Mouse (Mus musculus) ES-E14 (cell line): ENCODE measurements around the gene Fryl. TPM values are rescaled to one million over a fixed set of nuclear protein-coding genes. Genes with fewer than 3 reads are reported as not detected.

Experiments used
- DNase-seq: peaks from one replicate; pipeline ENCODE4 v3.0.0-alpha.2; 2013; ENCODE audit warnings: low read depth, low spot score
- H3K27ac ChIP-seq: 2 replicates; pipeline ENCODE4 v1.5.1; 2012; ENCODE audit warnings: low read depth, mild to moderate bottlenecking, low read length, moderate library complexity, mixed read lengths; ENCODE audit not compliant: poor library complexity, insufficient read depth, severe bottlenecking
- H3K36me3 ChIP-seq: 2 replicates; pipeline ENCODE4 v1.6.1; 2012; ENCODE audit warnings: mild to moderate bottlenecking, low read length, moderate library complexity, mixed read lengths; ENCODE audit not compliant: control insufficient read depth, poor library complexity, insufficient read depth, severe bottlenecking
- H3K4me1 ChIP-seq, 2 experiments: fragments of 150-350 bp in 1 of 2; sonication (generic) in 1 of 2; 2 replicates each; pipeline ENCODE4 v1.6.1; 2012; ENCODE audit warnings: low read length in 2 of 2, mild to moderate bottlenecking in 1 of 2, mixed read lengths in 1 of 2; ENCODE audit not compliant: control insufficient read depth in 2 of 2, insufficient read depth in 2 of 2, poor library complexity in 1 of 2
- H3K4me3 ChIP-seq, 2 experiments: fragments of 150-350 bp in 1 of 2; sonication (generic) in 1 of 2; 2 replicates each; pipeline ENCODE4 v1.5.1; 2012; ENCODE audit warnings: low read length in 2 of 2, low read depth in 1 of 2, mild to moderate bottlenecking in 1 of 2, mixed read lengths in 1 of 2; ENCODE audit not compliant: insufficient read depth in 1 of 2, poor library complexity in 1 of 2, severe bottlenecking in 1 of 2
- H3K9ac ChIP-seq: 2 replicates; pipeline ENCODE4 v1.6.1; 2012; ENCODE audit warnings: low read depth, mild to moderate bottlenecking, low read length, mixed read lengths; ENCODE audit not compliant: poor library complexity, insufficient read depth, severe bottlenecking
- H3K9me3 ChIP-seq: fragments of 150-350 bp; sonication (generic); 2 replicates; pipeline ENCODE4 v1.6.1; 2012; ENCODE audit warnings: low read depth, mild to moderate bottlenecking, low read length; ENCODE audit not compliant: control insufficient read depth, insufficient read depth
- CHD2 ChIP-seq: IDR thresholded peaks from 2 replicates; pipeline ENCODE4 v1.6.1; 2014; ENCODE audit warnings: mild to moderate bottlenecking, low read depth, low read length, inconsistent platforms
- HCFC1 ChIP-seq: IDR thresholded peaks from 2 replicates; pipeline ENCODE4 v1.6.1; 2012; ENCODE audit warnings: low read length, inconsistent platforms, borderline replicate concordance; ENCODE audit not compliant: insufficient read depth
- MAFK ChIP-seq: IDR thresholded peaks from 2 replicates; pipeline ENCODE4 v1.6.1; 2014; ENCODE audit warnings: mild to moderate bottlenecking, low read depth, low read length, inconsistent platforms; ENCODE audit not compliant: insufficient read depth
- ZC3H11A ChIP-seq: IDR thresholded peaks from 2 replicates; pipeline ENCODE4 v1.6.1; 2012; ENCODE audit warnings: low read depth, mild to moderate bottlenecking, inconsistent platforms, low read length, borderline replicate concordance
- ZNF384 ChIP-seq: IDR thresholded peaks from 2 replicates; pipeline ENCODE4 v1.6.1; 2012; ENCODE audit warnings: low read depth, low read length, inconsistent platforms
- in situ Hi-C, 2 experiments: fragments of 600-800 bp; cut with MboI; formaldehyde crosslinking; loops; one replicate each; pipeline ENCODE4 v1.15.1; 2025; ENCODE audit warnings: low sequenced_read_pairs in 2 of 2, inconsistent platforms in 1 of 2; ENCODE audit not compliant: unreplicated experiment in 2 of 2
- total RNA-seq: library from RNA; depleted of rRNA; stranded (reverse); fragments of 300-350 nt; gene quantifications from 2 replicates; pipeline ENCODE4 v1.2.3, GENCODE M21; 2012

The Fryl gene
- total RNA-seq, 1 experiment: 53.3 TPM

- no peak for DNase-seq
- in situ Hi-C loops: no loop called here
- TF ChIP-seq MAFK: no peak
- TF ChIP-seq ZC3H11A: no peak
- TF ChIP-seq ZNF384: no peak
- TF ChIP-seq CHD2: no peak
- no peak for TF ChIP-seq HCFC1
- Histone ChIP-seq H3K4me1 (peaks cover 3 to 12% of the 10 kb centered on the region in 2 experiments; a peak in 3 of 4 replicates), H3K9me3 (no peaks in the 10 kb centered on the region), H3K4me3 (no peak overlapping the region), H3K9ac (no peak overlapping the region), H3K36me3 (no peaks in the 10 kb centered on the region), H3K27ac (no peak overlapping the region)
Measured at GRCm38 (mm10) chr5:73240391-73240790, 16.0 kb downstream of the Fryl start.

DNA sequence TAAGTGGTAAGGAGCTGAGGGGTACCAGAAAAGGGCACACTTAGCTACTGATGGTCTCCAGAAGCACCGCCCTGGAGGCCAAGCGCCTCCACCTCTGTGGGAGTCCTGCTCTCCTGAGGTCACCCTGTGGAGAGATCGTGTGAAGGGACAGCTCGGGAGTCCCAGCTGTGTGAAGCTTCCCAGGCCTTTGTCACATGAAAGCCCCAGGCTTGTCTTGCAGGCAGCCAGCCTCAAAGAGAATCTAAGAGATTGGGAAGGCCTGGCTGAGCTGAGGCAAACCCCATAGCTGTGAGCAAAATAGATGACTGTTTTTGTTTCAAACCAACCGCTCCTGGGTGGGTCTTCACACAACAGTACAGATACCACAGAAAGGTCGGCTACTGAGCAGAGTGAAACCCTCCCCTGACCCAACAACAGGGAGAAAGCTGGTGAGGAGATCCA is 19.5 kb downstream of the Fryl start:
- in situ Hi-C loops: no loop called here
- Histone ChIP-seq H3K36me3 (no peaks in the 10 kb centered on the region), H3K9ac (no peak overlapping the region), H3K4me3 (peak overlapping the region in 1 of 2 experiments; percentile 18; a peak in 1 of 4 replicates), H3K27ac (peak overlapping the region; percentile 1; the same call in 1 of the 2 replicates), H3K9me3 (no peaks in the 10 kb centered on the region), H3K4me1 (peaks cover 3 to 22% of the 10 kb centered on the region in 2 experiments; a peak in 3 of 4 replicates)
- TF ChIP-seq CHD2: no peak
- TF ChIP-seq MAFK: no peak
- no peak for TF ChIP-seq ZC3H11A
- TF ChIP-seq HCFC1: no peak
- no peak for TF ChIP-seq ZNF384
- no peak for DNase-seq

DNA sequence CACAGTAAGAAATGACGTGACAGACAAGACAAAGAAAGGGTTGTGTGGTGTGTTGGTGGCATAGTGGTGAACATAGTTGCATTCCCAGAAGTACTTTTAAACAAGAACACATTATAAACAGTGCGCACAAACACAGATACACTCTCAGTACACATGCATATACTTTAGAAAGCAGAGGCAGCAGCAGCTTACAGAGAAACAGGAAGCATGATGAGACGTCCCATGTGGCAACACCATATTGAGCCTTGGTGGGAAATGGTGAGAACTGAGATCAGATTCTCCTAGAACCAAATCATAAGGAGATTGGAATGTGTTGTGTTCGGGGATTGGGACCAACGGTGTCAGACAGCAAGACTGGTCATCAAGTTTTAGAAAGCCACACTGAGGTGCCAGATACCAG is 21.2 kb downstream of the Fryl start:
- no peak overlapping the region for H3K27ac ChIP-seq
- H3K4me1 ChIP-seq: peaks cover 12 to 33% of the 10 kb centered on the region in 2 experiments
- in situ Hi-C loops: no loop called here

DNA sequence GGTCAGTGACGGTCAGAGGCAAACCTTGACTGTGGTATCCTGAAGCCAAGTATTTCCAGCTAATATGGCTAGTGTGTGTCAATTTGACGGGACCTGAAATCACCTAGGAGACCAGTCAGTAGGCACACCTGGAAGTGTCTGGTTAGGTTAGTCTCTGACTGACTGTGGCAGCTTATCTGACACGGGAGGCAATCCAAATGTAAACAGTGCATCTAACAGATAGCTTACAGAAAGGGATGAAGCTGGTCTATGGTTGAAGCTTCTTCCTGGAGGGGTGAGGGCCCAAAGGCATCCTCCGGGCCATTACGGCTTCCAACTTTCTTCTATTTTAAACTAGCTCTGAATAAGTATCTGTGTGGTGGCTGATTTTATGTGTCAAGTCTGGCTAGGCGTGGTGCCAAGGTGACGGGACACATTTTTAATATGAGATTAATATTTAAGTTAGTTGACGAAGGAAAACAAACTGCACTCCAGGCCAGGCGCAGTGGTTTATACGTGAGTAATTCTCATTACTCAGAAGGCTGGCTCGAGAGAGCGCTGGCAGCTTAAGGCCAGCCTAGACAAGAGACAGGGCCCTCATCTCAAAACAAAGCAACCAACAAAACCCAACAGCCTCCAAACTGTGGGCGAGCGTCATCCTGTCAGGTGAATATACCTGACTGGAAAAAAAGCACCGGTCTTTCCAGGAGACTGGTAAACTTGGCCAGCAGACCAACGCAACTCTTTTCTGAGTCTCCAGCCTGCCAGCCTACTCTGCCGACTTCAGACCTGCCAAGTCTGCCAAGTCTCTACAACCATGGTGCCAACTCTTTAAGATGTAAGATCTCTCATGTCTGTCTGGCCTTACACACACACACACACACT is 23.2 kb downstream of the Fryl start:
- Histone ChIP-seq H3K27ac (no peak overlapping the region), H3K4me3 (no peak overlapping the region), H3K36me3 (no peaks in the 10 kb centered on the region), H3K4me1 (peaks cover 18 to 42% of the 10 kb centered on the region in 2 experiments), H3K9ac (no peak overlapping the region), H3K9me3 (no peaks in the 10 kb centered on the region)
- TF ChIP-seq ZNF384 (no peak), HCFC1 (no peak), MAFK (no peak), ZC3H11A (no peak), CHD2 (no peak)
- no peak for DNase-seq
- in situ Hi-C loops: no loop called here

More for the DNA sequence above, 21.2 kb downstream of the Fryl start:
- no peak overlapping the region for H3K9ac ChIP-seq
- no peaks in the 10 kb centered on the region for H3K36me3 ChIP-seq
- H3K4me3 ChIP-seq: no peak overlapping the region
- DNase-seq: no peak
- TF ChIP-seq HCFC1 (no peak), MAFK (no peak), ZC3H11A (no peak), ZNF384 (no peak), CHD2 (no peak)
- H3K9me3 ChIP-seq: no peaks in the 10 kb centered on the region

DNA sequence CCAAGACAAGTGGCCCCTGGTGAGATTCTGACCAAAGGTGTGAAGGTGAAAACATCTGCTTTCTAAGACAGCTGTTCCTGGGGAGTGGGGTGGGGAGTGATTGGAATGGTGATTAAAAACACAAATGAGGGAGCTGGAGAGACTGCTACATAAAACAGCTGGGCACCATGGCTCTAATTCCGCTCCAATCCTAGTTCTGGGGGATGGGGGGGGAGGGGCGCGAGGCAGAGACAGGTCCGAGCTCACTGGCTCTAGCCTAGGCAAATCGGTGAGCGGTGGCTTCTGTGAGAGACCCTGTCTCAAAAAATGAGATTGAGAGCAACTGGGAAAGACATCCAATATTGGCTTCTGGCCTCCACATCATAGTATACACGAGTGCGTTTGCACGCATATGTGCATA is 24.2 kb downstream of the Fryl start:
- TF ChIP-seq ZC3H11A (no peak), ZNF384 (no peak), HCFC1 (no peak), CHD2 (no peak), MAFK (no peak)
- in situ Hi-C loops: no loop called here
- Histone ChIP-seq H3K36me3 (no peaks in the 10 kb centered on the region), H3K27ac (no peak overlapping the region), H3K4me1 (peaks cover 18 to 41% of the 10 kb centered on the region in 2 experiments), H3K4me3 (no peak overlapping the region), H3K9me3 (no peaks in the 10 kb centered on the region), H3K9ac (no peak overlapping the region)
- DNase-seq: no peak
